Mouse (Mus musculus): ENCODE measurements around the gene Snrpg. TPM values are rescaled to one million over a fixed set of nuclear protein-coding genes. Genes with fewer than 3 reads are reported as not detected.

The Snrpg gene
- polyA plus RNA-seq, 1 experiment from 2014 or later, result 522 TPM

GRCm38 (mm10) chr6:86343656-86344055 lies 27.4 kb upstream of the Snrpg start:
- WGBS, result 13% methylated on average over 7 of the region's 7 CpGs
- H3K4me2 ChIP-seq (replicated peaks), result no peak overlapping the region
- 0 out of 2 replicates have a peak, but pooled peaks cover 4% of the 10 kb centered on the region for H3K4me1 ChIP-seq
- H3K27ac ChIP-seq (replicated peaks), result no peak overlapping the region
- no peak for ATAC-seq (ENCODE audit: insufficient number of reproducible peaks, low FRiP score, low TSS enrichment, low read depth)
- no peaks in the 10 kb centered on the region for H3K36me3 ChIP-seq
- H3K9me3 ChIP-seq (replicated peaks), result no peaks in the 10 kb centered on the region
- H3K27me3 ChIP-seq, result no peaks in the 10 kb centered on the region
- no peak overlapping the region for H3K9ac ChIP-seq
- H3K4me3 ChIP-seq (replicated peaks), result no peak overlapping the region

- Histone ChIP-seq H3K9ac (no peak overlapping the region), H3K4me2 (replicated peaks) (no peak overlapping the region), H3K27me3 (no peaks in the 10 kb centered on the region), H3K9me3 (replicated peaks) (no peaks in the 10 kb centered on the region), H3K4me3 (replicated peaks) (no peak overlapping the region), H3K4me1 (0 out of 2 replicates have a peak, but pooled peaks cover 4% of the 10 kb centered on the region), H3K36me3 (no peaks in the 10 kb centered on the region), H3K27ac (replicated peaks) (no peak overlapping the region)
- ATAC-seq (ENCODE audit: insufficient number of reproducible peaks, low FRiP score, low TSS enrichment, low read depth), result no peak
- WGBS, result 50% methylated on average over 2 of the region's 2 CpGs
Measured at GRCm38 (mm10) chr6:86346063-86346462, 25.0 kb upstream of the Snrpg start.

- ATAC-seq (ENCODE audit: insufficient number of reproducible peaks, low FRiP score, low TSS enrichment, low read depth), result no peak
- no peaks in the 10 kb centered on the region for H3K36me3 ChIP-seq
- WGBS, result 52% methylated on average over 7 of the region's 7 CpGs
Measured at GRCm38 (mm10) chr6:86349257-86349656, 21.8 kb upstream of the Snrpg start.

GRCm38 (mm10) chr6:86354948-86355347 lies 16.2 kb upstream of the Snrpg start:
- no peaks in the 10 kb centered on the region for H3K9me3 ChIP-seq (replicated peaks)
- WGBS, result 58% methylated on average over 3 of the region's 3 CpGs
- no peak overlapping the region for H3K9ac ChIP-seq
- H3K27me3 ChIP-seq, result no peaks in the 10 kb centered on the region
- H3K36me3 ChIP-seq, result no peaks in the 10 kb centered on the region
- no peak overlapping the region for H3K4me2 ChIP-seq (replicated peaks)
- no peak overlapping the region for H3K4me3 ChIP-seq (replicated peaks)
- ATAC-seq (ENCODE audit: insufficient number of reproducible peaks, low FRiP score, low TSS enrichment, low read depth), result no peak
- no peak overlapping the region for H3K27ac ChIP-seq (replicated peaks)
- no peaks in the 10 kb centered on the region for H3K4me1 ChIP-seq

More at GRCm38 (mm10) chr6:86349257-86349656, 21.8 kb upstream of the Snrpg start:
- Histone ChIP-seq H3K9ac (no peak overlapping the region), H3K27me3 (no peaks in the 10 kb centered on the region), H3K4me3 (replicated peaks) (no peak overlapping the region), H3K9me3 (replicated peaks) (no peaks in the 10 kb centered on the region), H3K27ac (replicated peaks) (no peak overlapping the region), H3K4me2 (replicated peaks) (no peak overlapping the region), H3K4me1 (no peaks in the 10 kb centered on the region)

GRCm38 (mm10) chr6:86356956-86357355 lies 14.1 kb upstream of the Snrpg start:
- no peaks in the 10 kb centered on the region for H3K36me3 ChIP-seq
- no peak for ATAC-seq (ENCODE audit: insufficient number of reproducible peaks, low FRiP score, low TSS enrichment, low read depth)
- H3K4me2 ChIP-seq (replicated peaks), result no peak overlapping the region
- no peaks in the 10 kb centered on the region for H3K27me3 ChIP-seq
- H3K27ac ChIP-seq (replicated peaks), result no peak overlapping the region
- 73% methylated on average over 9 of the region's 9 CpGs for whole genome bisulfite sequencing
- no peaks in the 10 kb centered on the region for H3K9me3 ChIP-seq (replicated peaks)
- no peaks in the 10 kb centered on the region for H3K4me1 ChIP-seq
- H3K4me3 ChIP-seq (replicated peaks), result no peak overlapping the region
- H3K9ac ChIP-seq, result no peak overlapping the region

GRCm38 (mm10) chr6:86360691-86361090 lies 10.4 kb upstream of the Snrpg start:
- Histone ChIP-seq H3K9me3 (replicated peaks) (no peaks in the 10 kb centered on the region), H3K4me2 (replicated peaks) (no peak overlapping the region), H3K27ac (replicated peaks) (no peak overlapping the region), H3K9ac (no peak overlapping the region), H3K4me3 (replicated peaks) (no peak overlapping the region), H3K4me1 (no peaks in the 10 kb centered on the region), H3K36me3 (no peaks in the 10 kb centered on the region), H3K27me3 (no peaks in the 10 kb centered on the region)
- WGBS, result 67% methylated on average over 7 of the region's 7 CpGs
- ATAC-seq (ENCODE audit: insufficient number of reproducible peaks, low FRiP score, low TSS enrichment, low read depth), result no peak

- H3K9ac ChIP-seq, result no peak overlapping the region
- no peak for ATAC-seq (ENCODE audit: insufficient number of reproducible peaks, low FRiP score, low TSS enrichment, low read depth)
- 85% methylated on average over 7 of the region's 7 CpGs for WGBS
- H3K9me3 ChIP-seq (replicated peaks), result no peaks in the 10 kb centered on the region
- no peak overlapping the region for H3K4me3 ChIP-seq (replicated peaks)
- H3K36me3 ChIP-seq, result no peaks in the 10 kb centered on the region
- no peak overlapping the region for H3K27ac ChIP-seq (replicated peaks)
- no peaks in the 10 kb centered on the region for H3K27me3 ChIP-seq
- H3K4me2 ChIP-seq (replicated peaks), result no peak overlapping the region
- peaks cover 4% of the 10 kb centered on the region for H3K4me1 ChIP-seq
Measured at GRCm38 (mm10) chr6:86361373-86361772, 9.7 kb upstream of the Snrpg start.

- ATAC-seq (ENCODE audit: insufficient number of reproducible peaks, low FRiP score, low TSS enrichment, low read depth), result no peak
- Histone ChIP-seq H3K4me2 (replicated peaks) (peak overlapping the region; percentile 91), H3K9me3 (replicated peaks) (no peaks in the 10 kb centered on the region), H3K4me3 (replicated peaks) (peak overlapping the region; percentile 74), H3K27me3 (no peaks in the 10 kb centered on the region), H3K36me3 (peaks cover 7% of the 10 kb centered on the region; the same call in 1 of the 2 replicates), H3K27ac (replicated peaks) (peak overlapping the region; percentile 39; the same call in 1 of the 2 replicates), H3K9ac (peak overlapping the region; percentile 31; the same call in 1 of the 2 replicates), H3K4me1 (peaks cover 7% of the 10 kb centered on the region)
- WGBS, result under 1% methylated on average over 17 of the region's 17 CpGs
Measured at GRCm38 (mm10) chr6:86364442-86365141, 6.5 kb upstream of the Snrpg start.

GRCm38 (mm10) chr6:86365371-86366124 lies 5.6 kb upstream of the Snrpg start, which contains the start of gene Fam136a:
Gene Fam136a, plus strand, starts transcription at chr6:86365646.
- peak; percentile 94 for ATAC-seq (ENCODE audit: insufficient number of reproducible peaks, low FRiP score, low TSS enrichment, low read depth)
- Histone ChIP-seq H3K4me1 (peaks cover 10% of the 10 kb centered on the region), H3K36me3 (peaks cover 7% of the 10 kb centered on the region; the same call in 1 of the 2 replicates), H3K4me2 (replicated peaks) (peak within 1 kb of the TSS; percentile 91), H3K4me3 (replicated peaks) (peak within 1 kb of the TSS; percentile 74), H3K27ac (replicated peaks) (peak within 1 kb of the TSS; percentile 81), H3K9me3 (replicated peaks) (no peaks in the 10 kb centered on the region), H3K27me3 (no peaks in the 10 kb centered on the region), H3K9ac (peak within 1 kb of the TSS; percentile 64)
- under 1% methylated on average over 76 of the region's 76 CpGs for WGBS

- WGBS, result 42% methylated on average over 25 of the region's 25 CpGs
- Histone ChIP-seq H3K27me3 (no peaks in the 10 kb centered on the region), H3K9ac (peak overlapping the region; percentile 64), H3K36me3 (peaks cover 7% of the 10 kb centered on the region; the same call in 1 of the 2 replicates), H3K4me3 (replicated peaks) (peak overlapping the region; percentile 74), H3K27ac (replicated peaks) (peak overlapping the region; percentile 81), H3K4me1 (peaks cover 14% of the 10 kb centered on the region), H3K4me2 (replicated peaks) (peak overlapping the region; percentile 91), H3K9me3 (replicated peaks) (no peaks in the 10 kb centered on the region)
- no peak for ATAC-seq (ENCODE audit: insufficient number of reproducible peaks, low FRiP score, low TSS enrichment, low read depth)
Measured at GRCm38 (mm10) chr6:86366125-86366852, 4.8 kb upstream of the Snrpg start.

- WGBS, result 68% methylated on average over 2 of the region's 2 CpGs
Measured at GRCm38 (mm10) chr6:86366853-86367249, 4.3 kb upstream of the Snrpg start.

More at GRCm38 (mm10) chr6:86366853-86367249, 4.3 kb upstream of the Snrpg start:
- peaks cover 14% of the 10 kb centered on the region for H3K4me1 ChIP-seq
- no peaks in the 10 kb centered on the region for H3K27me3 ChIP-seq
- no peaks in the 10 kb centered on the region for H3K9me3 ChIP-seq (replicated peaks)
- H3K4me2 ChIP-seq (replicated peaks), result peak overlapping the region; percentile 91
- H3K9ac ChIP-seq, result no peak overlapping the region
- peaks cover 7% of the 10 kb centered on the region; the same call in 1 of the 2 replicates for H3K36me3 ChIP-seq
- no peak overlapping the region for H3K27ac ChIP-seq (replicated peaks)
- H3K4me3 ChIP-seq (replicated peaks), result peak overlapping the region; percentile 74; the same call in 1 of the 2 replicates
- ATAC-seq (ENCODE audit: insufficient number of reproducible peaks, low FRiP score, low TSS enrichment, low read depth), result no peak

Measured in embryonic facial prominence, embryonic 15.5 days (tissue).